Mouse (Mus musculus) adrenal gland, adult 8-10 months (tissue): ENCODE measurements around the gene 4930503E14Rik. TPM values are rescaled to one million over a fixed set of nuclear protein-coding genes. Genes with fewer than 3 reads are reported as not detected.
"Not testable (repeated sequence)": the region's sequence is repeated elsewhere in the genome, so short reads cannot be mapped to it uniquely, and the experiment has no call there.

Experiments used
- DNase-seq: peaks from one replicate; pipeline ENCODE4 v3.0.0; 2022
- total RNA-seq, 4 experiments: library from RNA; stranded (reverse); gene quantifications; 2 replicates each; pipeline ENCODE4 v1.2.4; 2022

4930503E14Rik gene
- total RNA-seq, result not detected

GRCm38 (mm10) chr14:44213154-44213553, at the start of gene 4930503E14Rik:
Gene 4930503E14Rik, minus strand, starts transcription at chr14:44213254.
- not testable (repeated sequence) for DNase-seq

DNA sequence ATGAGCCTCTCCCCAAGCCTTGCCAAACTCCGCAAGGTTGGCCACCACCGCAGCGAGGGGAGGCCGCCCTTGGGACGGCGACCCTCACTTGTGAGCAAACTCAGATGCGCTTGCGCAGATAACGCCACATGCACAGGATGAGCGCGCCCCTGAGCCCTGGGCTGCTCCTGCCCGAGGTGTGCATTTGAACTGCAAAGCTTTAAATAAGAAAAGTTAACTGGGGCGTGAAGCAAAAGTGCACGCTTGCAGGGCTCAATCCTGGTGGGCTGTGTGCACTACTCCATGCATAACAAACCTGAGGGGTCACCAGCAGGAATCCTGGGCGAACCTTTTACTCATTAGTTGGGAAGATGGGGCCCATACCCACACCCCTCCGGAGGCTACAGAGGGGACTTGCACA, 35.0 kb upstream of the 4930503E14Rik start:
- no peak for DNase-seq

DNA sequence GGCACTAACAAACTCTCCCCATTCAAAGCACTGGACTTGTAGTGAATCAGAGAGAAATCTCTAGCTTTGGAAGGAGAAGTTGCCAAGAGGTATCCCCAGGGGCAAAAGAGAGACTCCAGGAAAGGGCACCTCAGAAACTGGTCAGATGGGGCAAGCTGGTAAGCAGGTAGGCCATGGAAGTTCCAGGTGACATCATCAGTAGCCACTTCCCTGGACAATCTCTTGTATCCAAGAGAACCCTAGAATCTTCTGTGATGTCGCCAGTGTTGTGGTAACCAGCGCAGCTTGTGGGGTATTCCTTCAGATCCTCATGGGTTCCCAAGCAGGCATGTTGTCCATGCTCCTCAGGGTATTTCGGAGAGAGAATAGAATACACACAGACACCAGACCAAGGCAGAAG, 15.7 kb downstream of the 4930503E14Rik start, which contains the start of gene Gm8212:
TSS of gene Gm8212 (plus strand) at position 301 of the 400 bp plus-strand sequence.
- DNase-seq, result not testable (repeated sequence)

DNA sequence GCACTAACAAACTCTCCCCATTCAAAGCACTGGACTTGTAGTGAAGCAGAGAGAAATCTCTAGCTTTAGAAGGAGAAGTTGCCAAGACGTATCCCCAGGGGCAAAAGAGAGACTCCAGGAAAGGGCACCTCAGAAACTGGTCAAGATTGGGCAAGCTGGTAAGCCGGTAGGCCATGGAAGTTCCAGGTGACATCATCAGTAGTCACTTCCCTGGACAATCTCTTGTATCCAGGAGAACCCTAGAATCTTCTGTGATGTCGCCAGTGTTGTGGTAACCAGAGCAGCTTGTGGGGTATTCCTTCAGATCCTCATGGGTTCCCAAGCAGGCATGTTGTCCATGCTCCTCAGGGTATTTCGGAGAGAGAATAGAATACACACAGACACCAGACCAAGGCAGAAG, 89.5 kb downstream of the 4930503E14Rik start, which contains the start of gene Gm3327:
TSS of gene Gm3327 (plus strand) at position 301 of the 400 bp plus-strand sequence.
- DNase-seq, result not testable (repeated sequence)

Other genes starting within 250 kb of the 4930503E14Rik start
- gene Ang6, start 211.0 kb downstream of the 4930503E14Rik start, total RNA-seq, result not detected
- gene Ear2, start 110.6 kb downstream of the 4930503E14Rik start, total RNA-seq, result 1 to 10 TPM; 1.2 to 4.0 (median 1.3) TPM
- not detected for gene Gm3327, start 89.4 kb downstream of the 4930503E14Rik start, total RNA-seq
- gene Gm8212, start 15.6 kb downstream of the 4930503E14Rik start, total RNA-seq, result not detected
- not detected for gene Gm8220, start 72.3 kb upstream of the 4930503E14Rik start, total RNA-seq
- gene Gm5930, start 125.3 kb upstream of the 4930503E14Rik start, total RNA-seq, result not detected
- not detected for gene Gm8229, start 152.1 kb upstream of the 4930503E14Rik start, total RNA-seq
- gene Gm3371, start 197.4 kb upstream of the 4930503E14Rik start, total RNA-seq, result not detected
- not detected for gene Gm8232, start 220.4 kb upstream of the 4930503E14Rik start, total RNA-seq